Mouse (Mus musculus): ENCODE measurements at regions not wholly inside any gene's neighbourhood (a gene's known extent, or its start where the extent isn't known, plus 50 kb on each side); places are given as distances from the start of the nearest gene placed in this dataset.

DNA sequence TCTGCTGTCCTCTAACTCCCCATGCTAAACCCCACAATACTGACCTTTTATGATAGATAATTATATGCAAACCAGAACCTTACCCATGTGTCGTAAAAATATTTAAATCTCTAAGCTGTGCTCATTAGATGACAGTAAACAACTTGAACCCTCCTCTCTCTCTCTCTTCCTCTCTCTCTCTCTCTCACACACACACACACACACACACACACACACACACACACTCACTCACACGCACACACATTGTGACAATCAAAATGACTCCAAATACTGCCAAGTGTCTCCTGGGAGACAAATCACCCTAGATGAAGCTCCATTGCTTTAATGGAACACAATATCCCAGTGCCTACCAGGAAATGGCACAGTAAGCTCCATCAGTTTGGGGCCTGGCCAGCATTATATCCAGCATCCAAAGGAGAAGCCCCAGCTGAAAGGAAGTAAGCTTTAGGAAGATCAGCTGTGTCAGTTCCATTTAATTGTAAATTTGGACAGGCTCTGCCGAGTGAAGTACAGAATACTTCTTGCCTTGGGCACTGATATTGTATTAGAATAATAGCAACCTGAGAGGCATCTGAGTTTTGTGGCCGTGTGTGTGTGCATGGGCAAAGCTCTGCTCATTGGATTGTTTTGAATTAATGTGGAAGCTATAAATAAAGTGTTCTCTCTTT is 220.7 kb downstream of the Fam84b start:
- no peak for DNase-seq (ENCODE audit: low spot score in 2 of 2)

DNA sequence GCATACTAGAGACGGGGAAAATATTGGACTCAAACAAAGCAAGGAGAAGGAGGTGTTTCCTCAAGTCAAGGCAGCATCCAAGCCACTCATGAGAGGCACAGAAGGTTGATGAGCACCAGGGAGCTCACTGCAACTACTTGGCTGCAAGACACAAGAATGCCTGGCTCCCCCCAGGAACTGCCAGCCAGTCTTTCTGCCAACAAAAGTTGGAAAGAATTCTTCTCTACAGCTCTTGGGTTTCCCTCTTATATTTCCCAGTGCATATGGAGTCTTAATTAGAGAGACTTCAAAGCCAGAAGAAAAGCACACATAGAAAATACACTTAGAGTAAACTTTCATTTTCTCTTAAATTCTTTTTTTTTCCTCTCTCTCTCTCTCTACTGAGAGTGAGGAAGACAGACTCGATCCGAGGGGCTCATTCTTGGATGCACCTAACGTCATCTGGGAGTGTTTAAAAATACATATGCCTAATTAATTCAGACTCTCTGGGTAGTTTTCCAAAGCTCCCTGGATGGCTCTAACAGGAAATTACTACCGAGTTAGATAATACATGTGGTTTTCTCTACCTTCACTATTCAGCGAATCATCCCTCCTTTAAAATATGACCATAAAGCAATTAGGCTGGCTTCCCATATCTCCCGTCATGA is 222.7 kb downstream of the Fam84b start:
- no peak for DNase-seq (ENCODE audit: low spot score in 2 of 2)

DNA sequence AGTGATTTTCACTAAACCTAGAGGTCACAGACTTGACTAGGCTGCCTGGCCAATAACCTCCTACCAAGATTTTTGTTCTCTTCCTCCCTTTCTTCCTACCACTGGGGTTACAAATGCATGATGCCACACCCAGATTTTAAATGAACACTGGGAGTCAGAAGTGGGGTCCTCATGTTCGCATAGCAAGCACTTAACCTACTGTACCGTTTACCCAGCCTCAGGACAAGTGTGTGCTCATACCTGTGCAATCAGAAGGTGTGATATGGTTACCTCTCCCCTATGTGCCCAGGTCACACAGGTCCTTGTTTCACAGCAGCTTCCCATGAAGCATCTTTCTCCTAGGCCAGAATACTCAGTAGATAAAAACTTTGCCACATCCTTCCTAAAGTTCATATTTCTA is 234.8 kb downstream of the Fam84b start:
- DNase-seq (ENCODE audit: low spot score in 2 of 2), result no peak

DNA sequence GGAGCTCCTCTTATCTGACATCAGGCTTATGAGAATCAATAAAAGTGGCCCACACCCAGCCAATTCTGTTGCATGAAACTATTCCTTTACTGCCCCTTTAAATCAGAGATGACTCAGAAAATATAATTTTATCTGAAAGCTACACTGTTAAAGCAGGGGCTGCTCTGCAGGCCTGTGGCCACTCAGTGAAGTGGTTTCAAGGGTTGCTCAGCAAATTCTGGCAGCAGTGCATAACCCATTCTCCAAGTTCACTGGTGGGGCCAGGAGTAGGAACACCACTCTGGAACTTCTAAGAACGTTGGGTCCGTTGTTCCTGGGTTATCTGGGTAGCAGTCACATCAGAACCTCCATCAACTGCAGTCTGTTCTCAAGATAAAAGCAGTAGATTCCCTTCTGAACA is 236.2 kb downstream of the Fam84b start:
- DNase-seq (ENCODE audit: low spot score in 2 of 2), result no peak

DNA sequence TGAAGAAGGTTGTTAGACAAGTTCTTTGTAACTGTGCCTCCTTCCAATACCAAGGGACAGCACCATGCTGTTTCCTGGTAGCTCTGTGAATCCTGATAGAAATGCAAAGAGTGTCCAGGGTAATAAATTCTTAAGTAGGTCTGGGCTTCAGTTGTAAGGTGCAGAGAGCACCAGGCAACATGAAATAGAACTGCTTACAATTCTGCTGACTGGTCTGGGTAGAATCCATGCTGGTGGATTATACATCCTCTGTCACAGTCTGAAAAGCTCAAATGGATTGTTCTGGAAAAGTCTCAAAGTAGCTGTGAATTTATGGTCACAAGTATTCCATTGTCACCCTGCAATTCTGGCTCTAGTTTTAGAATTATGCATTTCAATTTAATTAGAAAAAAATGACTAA is 251.7 kb downstream of the Fam84b start:
- no peak for DNase-seq (ENCODE audit: low spot score in 2 of 2)

DNA sequence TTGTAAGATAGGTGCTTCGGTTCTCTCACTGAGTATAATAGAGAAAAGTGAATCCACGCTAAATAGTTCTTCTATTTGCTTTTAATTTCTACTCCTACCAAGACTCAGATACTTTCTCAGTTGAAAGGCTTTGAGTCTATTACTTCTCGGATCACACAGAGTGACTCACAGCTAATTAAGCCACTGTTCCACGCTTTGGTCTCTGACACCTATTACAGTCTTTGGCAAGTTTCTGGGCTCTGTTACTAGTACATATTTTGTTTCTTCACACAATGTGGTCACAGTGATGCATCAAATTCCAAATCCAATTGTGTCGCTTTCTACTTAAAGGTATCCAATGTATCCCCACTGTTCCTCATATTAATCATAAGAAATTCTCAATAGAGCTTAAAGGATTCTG is 276.5 kb downstream of the Fam84b start:
- no peak for DNase-seq (ENCODE audit: low spot score in 2 of 2)

DNA sequence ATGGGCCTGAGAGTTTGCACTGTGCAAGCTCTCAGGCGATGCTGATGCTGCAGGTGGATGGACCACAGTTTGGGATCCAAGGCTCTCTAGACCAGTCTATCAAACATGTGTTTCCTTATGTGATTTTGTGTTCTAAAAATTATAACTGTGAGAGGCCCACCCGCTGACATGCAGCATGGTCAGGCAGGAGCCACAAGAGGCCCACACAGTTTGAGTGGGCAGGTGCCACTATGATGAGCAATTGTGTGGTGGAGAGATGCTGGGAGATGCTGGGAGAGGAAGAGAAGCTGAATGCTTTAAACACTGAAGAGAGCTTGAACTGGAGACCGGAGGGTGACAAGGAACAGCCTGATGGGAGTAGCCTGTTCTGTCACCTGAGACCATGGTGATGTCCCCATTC is 287.3 kb downstream of the Fam84b start:
- DNase-seq (ENCODE audit: low spot score in 2 of 2), result no peak

DNA sequence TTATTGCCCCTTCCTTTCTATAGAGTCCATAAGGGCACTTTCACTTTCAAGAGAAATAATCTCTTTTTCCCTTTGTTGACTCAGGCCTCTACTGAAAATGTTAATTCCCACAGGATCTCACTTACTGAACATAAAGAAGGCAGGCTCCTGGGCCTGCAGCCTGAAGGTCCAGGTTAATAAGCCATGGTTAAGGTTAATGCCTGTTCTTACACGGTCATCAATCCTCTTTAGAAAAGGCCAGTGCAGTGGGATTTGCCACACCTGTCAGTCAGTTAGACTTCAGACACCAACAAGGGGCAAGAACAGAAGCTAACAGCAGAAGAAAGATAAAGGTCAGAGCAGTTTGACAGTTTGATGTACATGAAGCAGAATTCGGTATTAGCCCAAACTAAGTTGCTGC is 288.6 kb downstream of the Fam84b start:
- no peak for DNase-seq (ENCODE audit: low spot score in 2 of 2)

DNA sequence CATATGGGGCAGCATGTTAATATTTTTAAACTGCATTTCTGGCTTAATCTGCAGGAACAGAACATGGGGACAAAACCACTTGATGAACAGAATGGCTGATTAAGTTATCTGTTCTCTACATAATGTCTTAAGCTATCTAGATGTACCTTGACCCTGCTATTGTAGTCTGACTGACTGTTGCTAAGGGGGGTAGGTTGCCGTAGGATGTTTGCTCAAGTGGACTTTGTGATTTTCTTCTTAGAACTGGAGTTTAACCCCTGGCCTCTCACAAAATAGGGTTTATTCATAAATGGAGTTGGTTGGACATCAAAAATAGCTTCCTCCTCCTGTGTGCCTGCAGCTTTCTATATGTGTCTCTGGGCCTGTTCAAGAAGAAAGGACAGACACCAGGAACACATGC is 292.9 kb downstream of the Fam84b start:
- DNase-seq (ENCODE audit: low spot score in 2 of 2), result no peak

DNA sequence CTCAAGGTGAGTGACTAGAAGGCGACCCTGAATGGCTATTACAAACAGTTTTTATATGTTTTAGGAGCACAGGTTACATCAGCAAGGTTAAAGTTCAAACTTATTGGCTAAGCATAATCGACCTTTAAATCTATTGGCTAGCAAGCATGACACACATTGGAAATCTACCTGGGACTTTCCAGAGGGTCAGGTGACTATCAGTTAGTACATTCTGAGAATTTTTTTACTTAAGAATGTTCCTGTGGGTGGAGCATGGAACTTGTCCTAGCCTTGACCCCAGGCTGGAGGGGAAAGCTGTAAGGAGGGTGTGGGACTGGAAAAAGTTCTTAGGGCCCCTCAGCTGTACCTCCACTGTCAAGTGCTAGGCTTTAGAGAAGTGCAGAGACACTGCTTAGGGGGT is 297.9 kb downstream of the Fam84b start:
- no peak for DNase-seq (ENCODE audit: low spot score in 2 of 2)

DNA sequence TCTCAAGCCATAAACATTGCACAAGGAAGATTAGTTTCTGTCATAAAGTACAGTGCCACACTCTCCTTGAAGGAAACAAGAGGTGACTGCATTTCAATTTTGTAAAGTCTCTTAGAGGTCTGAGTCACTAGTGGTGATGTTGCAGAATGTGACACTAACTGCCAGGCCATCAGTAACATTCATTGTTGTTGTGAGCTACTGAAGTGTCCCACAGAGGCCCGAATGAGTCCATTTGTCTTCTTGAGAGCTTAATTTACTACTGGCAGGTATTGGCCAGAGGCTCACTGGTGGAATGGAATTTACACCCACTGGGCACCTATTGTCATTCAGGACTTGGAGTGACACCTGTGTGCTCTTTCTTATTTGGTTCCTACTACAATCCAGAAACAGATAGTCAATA is 299.0 kb downstream of the Fam84b start:
- DNase-seq (ENCODE audit: low spot score in 2 of 2), result no peak

DNA sequence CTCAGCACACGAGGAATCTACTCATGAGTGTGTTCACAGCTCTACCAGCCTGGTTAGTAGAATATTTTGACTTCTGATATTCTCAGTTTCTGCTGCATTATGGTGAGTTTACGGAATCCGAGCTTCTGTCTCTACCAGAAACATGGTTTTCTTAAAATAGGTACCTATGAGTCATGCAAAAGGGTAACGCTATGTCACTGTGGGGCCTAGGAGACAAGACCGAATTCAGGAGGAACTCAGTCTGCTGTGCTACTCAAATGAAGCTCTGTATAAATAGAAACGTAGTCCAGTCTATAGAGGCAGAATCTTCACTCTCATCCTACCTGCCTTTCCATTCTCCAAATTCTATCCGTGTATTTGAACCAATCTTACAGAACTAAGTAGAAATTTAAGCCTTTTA is 305.5 kb downstream of the Fam84b start:
- DNase-seq (ENCODE audit: low spot score in 2 of 2), result no peak

DNA sequence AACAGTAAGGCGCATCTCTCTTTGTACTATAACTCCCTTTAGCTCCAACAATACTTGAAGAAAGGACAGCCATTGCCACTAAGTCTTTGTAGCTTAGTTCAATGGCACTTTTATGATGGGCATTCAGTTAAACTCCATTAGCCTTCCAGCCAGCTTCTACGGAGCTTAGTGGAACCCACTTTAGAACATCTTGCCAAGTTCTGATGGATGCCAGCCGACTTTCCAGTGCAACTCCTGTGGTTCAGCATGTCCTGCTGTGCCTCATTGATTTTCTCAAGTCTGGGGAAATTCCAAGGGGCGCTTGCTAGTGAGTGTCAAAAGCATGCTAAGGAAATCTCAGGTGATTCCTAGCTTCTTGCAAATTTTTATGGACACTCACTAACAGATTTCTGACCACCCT is 316.4 kb downstream of the Fam84b start:
- no peak for DNase-seq (ENCODE audit: low spot score in 2 of 2)

DNA sequence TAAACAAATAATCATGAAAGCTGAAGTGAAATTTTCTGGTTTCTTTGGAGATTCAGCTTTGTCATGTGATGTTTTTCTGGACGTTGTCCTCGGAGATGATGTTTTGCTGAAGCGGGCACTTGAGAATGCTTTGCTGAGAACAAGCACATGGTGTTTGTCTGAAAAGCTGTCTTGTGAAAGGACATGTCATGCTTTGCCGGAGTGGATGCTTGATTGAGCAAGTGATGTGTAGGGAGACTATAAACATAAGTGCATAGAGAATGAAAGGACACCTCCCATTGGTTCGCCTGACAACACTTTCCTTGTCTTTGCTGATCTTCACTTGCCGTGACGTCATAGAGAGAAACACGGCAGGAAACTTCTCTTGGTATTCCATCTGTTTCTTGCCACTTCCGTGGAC is 318.9 kb downstream of the Fam84b start:
- DNase-seq (ENCODE audit: low spot score in 2 of 2), result no peak

DNA sequence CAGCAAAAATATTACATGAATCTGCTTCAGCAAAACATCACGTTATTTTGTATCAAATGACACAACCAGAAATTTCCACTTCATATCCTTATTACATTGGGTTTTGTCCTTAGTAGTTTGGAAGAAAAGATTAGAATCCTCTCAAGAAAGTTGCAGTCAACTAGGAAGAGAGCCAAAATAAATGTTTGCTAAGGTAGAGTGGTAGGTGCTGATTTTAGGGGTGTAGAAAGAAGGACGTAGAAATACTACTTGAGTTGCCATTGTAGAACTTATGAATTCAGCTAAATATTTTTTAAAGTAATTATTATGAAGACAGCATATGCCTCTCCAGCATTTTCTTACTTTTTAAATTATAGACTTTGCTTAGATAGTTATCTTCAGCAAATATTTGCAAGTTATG is 336.8 kb downstream of the Fam84b start:
- no peak for DNase-seq (ENCODE audit: low spot score in 2 of 2)

DNA sequence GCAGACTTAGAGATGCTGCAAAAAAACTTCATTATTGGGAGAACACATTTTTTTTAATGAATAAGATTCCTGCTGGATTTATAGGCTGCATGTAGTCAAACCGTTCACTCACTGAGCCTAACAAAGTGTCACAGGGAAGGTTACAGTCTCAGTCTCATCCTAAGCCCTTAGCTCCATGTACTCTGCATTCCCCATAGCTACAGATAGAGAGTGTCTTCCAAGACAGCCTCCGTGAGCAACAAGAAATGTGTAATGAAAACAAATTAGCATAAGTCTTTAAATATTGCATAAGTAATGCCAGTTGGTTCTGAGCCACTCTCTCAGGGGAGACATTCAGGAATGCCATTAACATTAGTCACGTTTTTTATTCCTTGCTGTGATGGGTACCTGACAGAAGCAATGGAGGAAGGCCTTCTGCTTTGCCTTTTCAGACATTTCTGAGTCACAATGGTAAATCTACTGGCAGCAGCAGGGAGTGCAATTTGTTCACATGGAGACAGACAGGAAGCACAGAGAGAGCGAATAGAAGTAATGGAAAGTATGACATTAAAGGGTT is 376.7 kb downstream of the Fam84b start:
- no peak for DNase-seq (ENCODE audit: low spot score in 2 of 2)

DNA sequence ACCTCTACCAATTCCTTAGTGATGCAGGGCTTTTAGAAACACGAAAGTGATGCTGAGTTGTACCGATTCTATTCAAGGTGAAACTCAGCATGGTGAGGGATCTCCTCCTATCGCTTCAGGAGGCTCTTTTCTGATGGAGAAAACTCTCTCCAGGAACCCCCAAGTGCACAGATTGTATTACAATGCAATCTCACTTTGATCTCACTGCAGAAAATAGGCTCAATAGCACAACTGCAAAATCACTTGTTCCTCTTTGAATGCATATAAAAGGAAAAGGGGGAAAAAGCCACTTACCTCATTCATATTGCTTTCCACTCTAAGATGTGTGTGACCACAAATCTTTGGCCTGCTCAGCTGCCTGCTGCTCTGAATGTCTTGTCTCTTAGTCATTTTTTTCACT is 378.5 kb downstream of the Fam84b start:
- DNase-seq (ENCODE audit: low spot score in 2 of 2), result no peak

DNA sequence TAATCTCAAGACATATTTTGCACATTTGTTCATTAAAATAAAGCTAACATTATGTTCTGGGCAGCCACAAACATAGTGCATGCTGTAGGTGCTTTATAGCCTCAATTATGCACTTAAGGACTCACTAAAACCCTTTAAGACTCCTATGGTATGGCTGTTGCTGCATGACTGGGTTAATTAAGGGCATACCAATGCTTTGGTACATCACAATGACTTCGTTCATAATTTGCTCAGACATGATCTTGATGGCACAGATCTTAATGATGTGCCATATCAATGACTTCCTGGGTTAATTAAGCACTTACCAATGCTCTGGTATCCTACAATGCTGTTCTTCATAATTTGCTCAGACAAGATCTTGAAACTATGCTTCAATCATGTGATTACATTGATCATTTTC is 415.5 kb upstream of the 4933412E24Rik start:
- DNase-seq (ENCODE audit: low spot score in 2 of 2), result no peak

DNA sequence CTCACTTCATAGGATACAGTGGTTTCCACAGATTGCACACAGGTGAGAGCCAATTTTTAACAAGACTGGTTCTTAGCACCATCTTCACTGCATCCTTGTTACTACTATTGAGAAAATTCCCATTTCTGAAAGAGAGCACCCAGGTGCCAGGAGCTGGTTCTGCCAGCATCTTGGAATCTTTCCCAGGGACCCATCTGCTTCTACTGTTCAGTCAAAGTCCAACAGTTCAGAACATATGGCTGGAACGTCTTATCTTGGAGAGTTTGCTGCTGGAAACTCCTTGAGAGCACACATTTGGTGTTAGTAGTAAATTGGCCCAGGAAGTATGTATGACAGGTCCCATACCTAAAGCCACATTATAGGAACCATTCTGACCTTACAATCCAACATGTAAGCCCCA is 402.7 kb upstream of the 4933412E24Rik start:
- no peak for DNase-seq (ENCODE audit: low spot score in 2 of 2)

DNA sequence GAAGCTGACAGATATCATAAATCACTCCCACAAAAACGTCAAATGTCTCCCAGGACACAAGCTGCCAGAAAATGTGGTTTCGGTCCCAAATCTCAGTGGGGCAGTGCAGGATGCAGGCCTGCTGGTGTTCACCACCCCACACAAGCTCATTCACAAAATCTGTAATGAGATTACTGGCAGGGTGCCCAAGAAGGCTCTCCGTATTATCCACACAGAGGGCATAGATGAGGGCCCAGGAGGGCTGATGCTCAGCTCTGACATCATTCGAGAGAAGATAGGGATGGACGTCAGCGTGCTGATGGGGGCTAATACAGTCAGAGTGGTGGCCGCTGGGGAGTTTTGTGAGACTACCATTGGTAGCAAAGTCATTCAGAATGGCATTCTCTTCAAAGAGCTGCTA is 375.9 kb upstream of the 4933412E24Rik start:
- no peak for DNase-seq (ENCODE audit: low spot score in 2 of 2)

DNA sequence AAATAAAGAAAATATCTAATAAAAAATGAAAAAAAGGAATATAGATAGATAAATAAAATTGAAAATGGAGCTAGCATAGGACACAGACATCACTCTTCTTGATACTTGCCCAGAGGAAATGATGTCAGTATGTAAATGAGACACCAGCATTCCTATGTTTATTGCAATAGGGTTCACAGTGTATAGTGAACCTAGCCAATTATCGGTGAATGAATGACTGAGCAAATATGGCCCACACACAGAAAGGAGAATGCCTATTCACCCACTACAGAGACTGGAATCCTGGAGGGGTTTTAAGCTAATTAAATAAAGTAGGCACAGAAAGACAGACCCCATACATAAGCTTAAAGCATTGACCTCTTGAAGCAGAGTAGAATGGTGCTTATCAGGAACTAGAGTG is 373.9 kb upstream of the 4933412E24Rik start:
- no peak for DNase-seq (ENCODE audit: low spot score in 2 of 2)

DNA sequence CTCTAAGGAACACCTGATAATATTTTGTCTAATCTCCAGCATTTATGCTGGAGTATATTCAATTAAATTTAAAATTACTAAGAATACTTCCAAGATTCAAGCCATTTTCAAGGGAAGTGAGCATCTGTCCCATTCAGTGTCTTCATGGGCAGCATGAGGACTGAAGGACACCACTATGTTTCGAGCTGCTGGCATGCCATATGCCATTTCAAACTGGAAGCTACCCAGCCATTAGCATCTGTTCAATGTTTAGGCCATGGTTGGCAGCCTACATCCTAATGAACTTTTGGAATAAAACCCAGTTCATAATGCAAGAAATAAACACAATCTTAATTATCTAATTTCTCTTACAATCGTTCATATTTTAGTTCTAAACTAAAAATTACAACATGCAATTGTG is 371.5 kb upstream of the 4933412E24Rik start:
- no peak for DNase-seq (ENCODE audit: low spot score in 2 of 2)
